Mouse (Mus musculus): ENCODE data around the gene Atg4c.

Atg4c gene

DNA sequence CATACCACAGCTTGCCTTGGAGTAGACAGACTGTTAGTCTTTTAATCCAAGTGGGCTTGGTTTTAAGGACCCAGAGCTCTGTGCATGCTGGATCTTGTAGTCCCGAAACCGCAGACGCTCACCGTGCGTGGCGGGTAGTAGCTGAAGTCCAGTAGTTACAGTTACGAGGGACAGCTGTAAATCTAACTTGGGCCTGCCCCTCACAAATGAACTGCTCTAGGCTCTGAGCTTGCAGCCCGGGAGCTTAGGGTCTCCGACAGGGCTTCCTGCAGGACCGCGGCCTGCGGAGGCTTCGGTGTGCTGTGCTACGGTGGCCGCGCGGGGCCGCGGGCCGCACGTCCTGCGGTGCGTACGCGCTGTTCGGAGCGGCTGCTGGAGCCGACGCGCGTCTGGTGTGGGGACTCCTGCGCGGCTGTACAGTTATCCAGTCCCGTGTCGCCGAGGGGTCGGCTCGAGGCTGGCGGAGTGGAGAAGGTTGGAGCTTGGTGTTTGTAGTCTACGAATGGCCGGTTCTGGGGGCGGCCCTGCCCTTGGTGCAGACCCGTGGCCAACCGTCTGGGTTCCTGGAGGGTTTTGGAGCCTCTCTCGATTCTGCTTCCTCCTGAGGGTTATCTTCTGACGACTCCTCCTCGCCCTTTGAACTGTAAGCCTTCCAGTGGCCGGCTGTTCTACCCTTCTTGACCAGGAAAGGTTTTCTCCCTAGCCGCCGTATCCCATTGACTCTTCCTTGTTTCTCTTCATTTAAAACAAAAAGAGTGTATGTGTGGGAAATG, at the start of gene Atg4c:
TSS of gene Atg4c (plus strand) at position 125 of the 773 bp plus-strand sequence.
- DNase-seq (ENCODE audit: low spot score): peak; percentile 84

DNA sequence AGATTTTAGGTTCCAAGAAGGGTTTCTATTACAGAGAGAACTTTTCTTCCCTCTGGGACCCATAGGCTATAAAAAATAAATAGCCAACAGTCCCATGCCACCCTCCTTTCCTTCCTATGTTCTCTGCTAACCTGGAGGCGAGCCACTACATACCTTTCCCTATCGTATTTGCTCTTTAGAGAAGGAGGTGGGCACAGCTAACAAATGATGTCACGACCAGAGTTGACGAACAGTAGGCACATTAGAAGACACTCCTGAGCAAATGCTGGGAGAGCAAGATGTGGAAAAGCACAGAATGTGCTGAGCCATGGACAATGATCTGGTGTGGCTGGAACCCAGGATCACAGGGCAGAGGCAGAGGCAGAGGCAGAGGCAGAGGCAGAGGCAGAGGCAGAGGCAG, 42.3 kb upstream of the Atg4c start:
- no peak for DNase-seq (ENCODE audit: low spot score)

DNA sequence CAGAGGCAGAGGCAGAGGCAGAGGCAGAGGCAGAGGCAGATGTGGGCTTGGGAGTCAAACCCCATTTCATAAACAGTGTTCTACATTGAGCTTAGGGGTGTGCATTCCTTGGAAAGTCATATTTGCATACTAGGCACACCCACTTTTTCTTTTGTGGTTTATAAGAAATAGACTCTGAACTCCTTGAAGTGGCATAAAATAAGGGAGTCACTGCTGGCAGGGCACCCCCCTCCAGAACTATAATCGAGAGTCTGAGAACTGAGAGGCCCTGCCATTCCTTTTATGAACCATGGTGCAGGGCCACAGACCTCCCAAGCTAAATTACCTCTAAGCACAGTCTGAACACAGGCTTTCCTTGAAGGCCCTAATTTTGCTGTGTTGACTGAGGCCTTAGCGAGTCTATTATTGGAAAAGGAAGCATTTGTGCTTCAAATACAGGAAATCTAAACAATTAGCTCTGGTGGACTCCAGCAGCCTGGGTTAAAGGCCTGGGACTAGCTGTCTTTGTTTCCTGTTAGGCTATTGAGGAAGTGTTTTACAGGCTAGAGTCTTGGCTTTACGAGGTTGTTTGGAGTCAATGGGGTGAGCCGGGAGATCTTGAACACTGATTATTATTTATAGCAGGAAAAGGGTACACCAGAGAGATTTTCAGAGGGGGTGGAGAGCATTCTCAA, 41.7 kb upstream of the Atg4c start:
- DNase-seq (ENCODE audit: low spot score): no peak

DNA sequence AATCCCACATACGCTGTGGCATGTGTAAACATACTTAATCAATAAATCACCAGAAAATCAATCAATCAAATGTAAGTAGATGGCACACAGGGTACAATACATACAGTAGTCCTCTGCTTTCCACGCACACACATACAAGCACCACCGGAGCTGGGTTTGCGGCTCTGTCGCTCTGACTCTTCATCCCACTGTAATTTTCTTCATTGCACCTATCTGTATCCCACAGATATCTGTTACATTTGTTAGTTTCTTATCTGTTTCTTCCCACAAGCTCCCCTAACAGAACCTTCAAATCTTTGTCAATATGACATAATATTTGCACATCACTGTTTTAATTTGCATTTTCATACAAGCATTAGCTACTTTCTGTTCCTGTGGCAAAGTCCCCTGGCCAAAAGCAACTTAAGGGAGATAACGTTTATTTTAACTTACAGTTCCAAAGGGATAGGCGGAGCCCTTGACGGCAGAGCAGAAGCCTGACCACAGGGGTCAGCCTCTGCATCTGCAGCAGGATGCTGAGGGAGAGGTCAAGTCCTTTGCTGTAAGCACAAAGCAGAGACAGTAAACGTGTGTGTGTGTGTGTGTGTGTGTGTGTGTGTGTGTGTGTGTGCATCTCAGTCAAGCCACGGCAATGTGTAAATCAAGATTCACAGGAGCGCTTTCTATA, 37.0 kb upstream of the Atg4c start:
- no peak for DNase-seq (ENCODE audit: low spot score)

- DNase-seq (ENCODE audit: low spot score): no peak
These were observed 35.2 kb upstream of the Atg4c start for GRCm38 (mm10) chr4:99158495-99158894.

GRCm38 (mm10) chr4:99160414-99160813, 33.3 kb upstream of the Atg4c start:
- no peak for DNase-seq (ENCODE audit: low spot score)

DNA sequence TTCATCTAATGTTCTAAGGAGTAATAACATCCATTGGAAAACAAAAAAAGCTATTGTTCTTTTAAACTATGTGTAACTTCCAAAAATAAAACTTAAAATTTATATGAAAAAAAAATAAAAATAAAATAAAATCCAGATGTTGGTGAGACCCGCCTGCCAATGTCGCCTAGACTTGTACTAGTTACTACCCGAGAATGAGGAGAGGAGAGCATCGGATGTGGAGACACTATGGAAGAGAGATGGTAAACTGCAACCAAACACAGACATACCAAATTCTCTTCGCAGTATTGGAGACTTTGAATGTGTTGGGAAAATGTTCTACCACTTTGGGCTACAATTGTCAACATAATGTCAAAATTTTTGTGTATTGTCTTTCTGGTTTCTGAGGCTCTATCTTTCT, 32.8 kb upstream of the Atg4c start:
- DNase-seq (ENCODE audit: low spot score): no peak

GRCm38 (mm10) chr4:99161457-99161971, 32.2 kb upstream of the Atg4c start:
- no peak for DNase-seq (ENCODE audit: low spot score)

DNA sequence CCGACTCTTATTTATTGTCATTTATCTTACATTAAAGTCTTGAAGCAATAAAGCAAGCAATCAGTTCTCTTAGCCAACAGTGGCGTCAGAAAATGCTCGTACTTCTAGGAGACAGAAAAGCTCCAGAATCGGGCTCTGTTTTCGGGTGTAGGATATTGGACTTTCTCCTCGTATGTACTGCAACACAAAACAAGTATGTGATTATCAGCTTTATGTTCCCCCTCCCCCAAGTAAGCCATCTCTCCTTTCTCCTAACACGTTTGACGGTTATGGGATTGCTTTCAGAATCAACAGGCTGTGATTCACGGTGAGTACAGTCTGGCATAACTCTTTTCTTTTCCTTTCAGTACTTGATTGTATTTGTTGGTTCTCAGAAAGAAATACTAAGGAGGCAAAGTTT, 30.7 kb upstream of the Atg4c start:
- no peak for DNase-seq (ENCODE audit: low spot score)

DNA sequence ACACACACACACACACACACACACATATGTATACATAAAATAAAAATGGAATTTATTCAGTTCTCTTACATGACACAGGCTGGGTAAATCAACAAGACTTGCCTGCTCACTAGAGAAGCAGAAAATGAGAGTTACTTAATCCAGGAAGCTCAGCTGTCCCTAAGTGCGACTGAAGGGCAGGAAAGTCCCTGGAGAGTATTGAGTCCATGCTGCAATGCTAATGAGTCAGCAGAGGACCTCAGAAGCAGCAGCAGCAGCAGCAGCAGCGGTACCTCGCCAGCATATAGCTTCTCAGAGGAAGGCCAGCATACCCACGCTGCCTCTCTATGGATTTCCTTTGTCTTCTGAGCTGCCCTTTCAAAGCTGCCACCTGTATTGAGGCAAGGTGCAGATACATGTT, 30.2 kb upstream of the Atg4c start:
- DNase-seq (ENCODE audit: low spot score): no peak

- DNase-seq (ENCODE audit: low spot score): no peak
These were observed 24.9 kb upstream of the Atg4c start for GRCm38 (mm10) chr4:99168869-99169268.

DNA sequence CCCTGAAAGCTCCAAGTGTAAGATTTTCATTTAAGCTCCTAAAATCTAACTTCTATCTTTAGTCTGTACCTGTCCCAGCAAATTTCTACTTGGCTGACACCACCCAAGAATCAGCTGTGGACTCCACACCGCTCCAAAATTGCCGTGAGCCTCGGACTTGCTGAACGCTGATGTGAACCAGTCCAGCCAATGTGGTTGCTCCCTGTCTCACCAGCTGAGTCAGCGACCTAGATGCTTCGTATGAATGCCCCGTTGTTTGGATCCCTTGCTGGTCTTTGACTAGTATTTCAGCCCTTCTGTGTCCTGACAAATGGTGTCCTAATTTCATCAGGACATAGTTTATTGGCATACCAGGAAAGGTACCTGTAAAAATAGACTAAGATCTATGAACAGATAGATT, 19.5 kb upstream of the Atg4c start:
- DNase-seq (ENCODE audit: low spot score): no peak

- DNase-seq (ENCODE audit: low spot score): no peak
These were observed 16.9 kb upstream of the Atg4c start for GRCm38 (mm10) chr4:99176841-99177240.

DNA sequence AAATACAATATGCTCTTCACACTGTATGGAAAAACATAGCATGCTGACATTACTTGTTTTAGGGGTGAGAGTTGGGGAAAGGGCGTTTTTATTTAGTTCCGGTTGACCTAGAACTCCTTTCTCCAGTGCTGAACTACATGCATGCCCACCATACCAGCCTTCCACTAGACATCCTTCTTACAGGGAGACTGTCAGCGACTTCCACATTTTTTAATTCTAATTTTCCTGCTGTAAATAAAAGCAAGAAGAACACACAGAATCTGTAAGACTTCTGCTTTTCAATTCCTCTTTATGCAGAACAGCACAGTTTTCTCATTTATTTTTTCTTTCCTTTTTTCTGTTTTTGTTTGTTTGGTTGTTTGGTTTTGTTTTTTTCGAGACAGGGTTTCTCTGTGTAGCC, 16.5 kb upstream of the Atg4c start:
- no peak for DNase-seq (ENCODE audit: low spot score)

DNA sequence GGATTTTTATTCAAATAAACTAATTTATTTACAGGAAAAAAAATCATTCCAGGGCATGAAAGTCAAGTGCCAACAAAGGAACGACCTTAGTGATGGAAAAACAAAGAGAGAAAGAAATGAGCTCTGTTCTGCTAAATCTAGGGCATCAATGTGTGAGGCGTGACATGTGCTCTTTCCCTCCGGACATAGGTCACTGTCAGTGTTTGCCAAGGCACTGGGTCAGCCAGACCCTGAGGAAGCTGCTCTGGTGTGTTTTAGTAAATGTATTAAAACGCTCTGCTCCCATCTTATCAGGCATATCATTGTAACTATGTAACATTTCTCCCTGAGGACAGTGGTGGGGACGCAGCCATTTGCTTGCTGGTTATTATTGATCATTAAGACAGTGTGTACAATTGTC, 14.9 kb upstream of the Atg4c start:
- DNase-seq (ENCODE audit: low spot score): no peak

- no peak for DNase-seq (ENCODE audit: low spot score)
These were observed 14.2 kb upstream of the Atg4c start for GRCm38 (mm10) chr4:99179446-99180120.

- peak; percentile 30 for DNase-seq (ENCODE audit: low spot score)
These were observed 12.8 kb upstream of the Atg4c start for GRCm38 (mm10) chr4:99180921-99181320.

DNA sequence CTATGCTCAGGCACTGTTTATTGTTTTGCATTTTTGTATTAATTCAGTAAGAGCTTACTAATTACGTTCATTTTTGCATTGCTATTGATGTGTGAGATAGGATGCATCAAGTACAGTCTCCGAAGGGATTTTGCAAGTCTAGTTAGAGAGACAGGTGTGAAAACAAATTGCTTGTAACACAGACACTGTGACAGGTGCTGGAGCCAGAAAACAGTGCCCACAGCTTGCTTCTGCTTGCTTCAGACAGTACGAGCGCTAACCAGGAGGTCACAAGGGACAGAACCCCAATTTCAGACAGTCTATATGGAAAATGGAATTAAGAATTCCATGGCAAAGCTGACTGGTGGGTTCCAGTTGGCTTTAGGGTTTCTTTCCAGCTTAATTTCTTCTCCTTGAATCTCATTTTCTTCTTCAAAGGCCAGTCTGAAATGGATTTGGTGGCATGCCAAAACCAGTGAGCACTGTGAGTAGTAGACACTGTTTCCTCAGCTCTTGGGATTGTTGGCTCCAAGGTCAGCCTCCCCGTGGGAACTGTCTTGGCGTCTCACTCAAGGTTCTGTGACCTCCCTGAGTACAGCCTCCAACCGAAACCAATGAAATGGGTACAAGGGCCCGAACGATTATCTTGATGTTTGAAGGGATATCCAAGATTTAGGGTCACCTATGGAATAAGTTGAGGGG, 11.9 kb upstream of the Atg4c start:
- peak; percentile 46 for DNase-seq (ENCODE audit: low spot score)

GRCm38 (mm10) chr4:99182660-99183431, 10.9 kb upstream of the Atg4c start:
- no peak for DNase-seq (ENCODE audit: low spot score)

DNA sequence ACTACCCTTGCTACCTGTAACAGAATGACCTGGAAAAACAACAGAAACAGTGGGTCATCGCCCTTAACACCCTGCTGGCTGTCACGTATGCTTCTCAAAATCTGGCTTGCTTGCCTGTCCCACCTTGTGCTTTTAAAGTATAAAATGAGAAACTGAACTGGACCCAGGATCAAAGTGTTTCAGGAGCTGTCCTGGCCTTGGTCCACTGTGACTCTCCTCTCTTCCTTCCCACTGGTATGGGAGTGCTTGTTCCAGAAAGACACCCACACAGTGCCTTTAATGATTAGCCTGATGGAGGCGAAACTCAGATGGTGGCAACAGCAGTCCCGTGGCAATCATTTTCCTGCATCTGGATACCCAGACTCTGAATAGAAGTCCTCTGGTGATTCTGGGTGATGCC, 9.1 kb upstream of the Atg4c start:
- DNase-seq (ENCODE audit: low spot score): no peak

- DNase-seq (ENCODE audit: low spot score): no peak
These were observed 8.4 kb upstream of the Atg4c start for GRCm38 (mm10) chr4:99185305-99185704.
